Mouse (Mus musculus): Measurements from ENCODE around the gene Sppl2c.
A peak's percentile ranks its signal among the peaks of the same experiment; 100 is the strongest.
"Not testable (repeated sequence)": the region's sequence is repeated elsewhere in the genome, so short reads cannot be mapped to it uniquely, and the experiment has no call there.

The Sppl2c gene

DNA sequence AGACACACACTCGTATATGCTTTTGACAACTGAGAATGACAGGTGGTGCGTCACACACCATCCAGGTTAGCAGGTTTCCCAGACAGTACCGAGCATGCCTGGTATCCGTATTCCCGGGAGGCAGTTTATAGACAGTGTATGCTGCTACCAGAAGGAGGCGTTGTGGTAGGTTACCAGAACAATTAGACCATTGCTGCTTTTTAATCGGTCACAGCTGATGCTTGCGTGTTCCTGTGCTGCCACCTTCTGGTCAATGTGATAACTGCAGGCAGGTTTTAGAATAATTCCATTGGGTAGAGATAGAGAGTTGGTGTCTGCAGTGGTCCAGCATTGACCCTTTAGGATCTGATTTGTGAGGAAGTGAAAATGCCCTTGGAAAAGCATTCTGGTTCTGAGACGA is 9.7 kb downstream of the Sppl2c start:
- DNase-seq (ENCODE audit: low spot score): peak; percentile 95

DNA sequence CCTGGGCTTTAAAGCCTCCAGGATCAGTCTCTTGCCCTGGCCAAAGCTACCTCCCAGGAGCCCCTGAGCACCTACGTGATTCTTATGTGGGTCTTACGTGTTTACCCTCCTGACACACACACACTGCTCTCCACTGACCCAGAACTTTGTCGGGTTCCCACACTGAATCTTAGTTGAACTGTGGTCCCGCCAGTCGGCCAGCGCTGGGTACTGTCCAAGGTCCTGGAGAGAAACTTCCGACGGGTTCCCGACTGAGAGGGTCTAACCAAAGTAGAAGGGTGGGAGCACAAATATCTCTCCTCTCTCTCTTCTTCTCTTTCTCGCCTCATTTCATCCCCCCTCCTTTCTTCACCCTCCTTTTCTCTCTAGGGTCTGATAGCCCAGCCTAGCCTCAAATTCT is 11.7 kb downstream of the Sppl2c start:
- DNase-seq (ENCODE audit: low spot score): no peak

DNA sequence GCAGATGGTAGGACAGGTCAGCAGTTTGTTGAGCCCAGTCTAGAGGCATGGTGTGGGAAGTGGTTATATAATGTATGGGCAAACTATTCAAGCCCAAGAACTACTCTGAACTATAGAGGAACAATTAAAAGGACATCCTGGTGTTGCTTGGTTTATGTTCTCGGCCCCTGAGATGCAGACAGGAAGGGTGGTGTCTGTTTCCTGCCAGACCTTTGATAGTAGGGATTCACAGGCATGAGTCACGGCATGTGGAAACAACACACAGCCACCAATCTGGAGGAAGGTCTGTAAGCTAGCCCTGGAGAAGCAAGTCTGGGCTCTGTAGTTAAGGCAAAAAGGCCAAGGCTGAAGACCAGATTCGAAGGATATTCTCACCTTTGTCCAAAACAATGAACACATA is 17.1 kb downstream of the Sppl2c start:
- DNase-seq (ENCODE audit: low spot score): no peak

DNA sequence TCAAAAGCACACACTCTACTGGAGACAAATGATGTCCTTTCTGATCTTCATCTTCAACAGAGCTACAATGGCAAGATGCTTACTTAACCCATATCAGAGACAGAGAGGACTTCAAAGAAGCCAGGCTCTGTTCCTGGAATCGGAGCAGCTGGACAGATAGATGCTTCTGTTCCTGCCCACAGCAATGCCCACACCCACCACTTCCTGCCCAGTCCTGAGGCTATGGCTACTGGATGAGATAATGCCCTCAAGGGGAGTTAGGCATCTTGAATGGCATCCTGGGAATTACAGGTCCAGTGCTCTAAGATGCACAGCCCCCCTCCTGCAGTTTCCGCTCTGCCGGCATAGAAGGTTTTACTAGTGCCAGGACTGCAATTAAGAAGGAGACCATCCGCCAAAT is 20.4 kb downstream of the Sppl2c start:
- DNase-seq (ENCODE audit: low spot score): no peak

DNA sequence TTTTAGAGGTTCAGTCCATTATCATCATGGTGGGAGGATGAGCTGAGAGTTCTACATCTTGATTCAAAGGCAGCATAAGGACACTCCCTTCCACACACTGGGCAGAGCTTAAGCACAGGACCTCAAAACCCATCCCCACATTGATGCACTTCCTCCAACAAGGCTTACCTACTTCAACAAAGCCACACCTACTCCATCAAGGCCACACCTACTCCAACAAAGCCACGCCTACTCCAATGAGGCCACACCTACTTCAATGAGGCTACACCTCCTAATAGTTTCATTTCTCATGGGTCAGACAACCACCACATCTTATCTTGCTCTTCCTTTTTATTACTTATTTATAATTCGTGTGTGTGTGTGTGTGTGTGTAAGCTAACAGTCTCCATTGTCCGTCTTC is 22.9 kb downstream of the Sppl2c start:
- no peak for DNase-seq (ENCODE audit: low spot score)

DNA sequence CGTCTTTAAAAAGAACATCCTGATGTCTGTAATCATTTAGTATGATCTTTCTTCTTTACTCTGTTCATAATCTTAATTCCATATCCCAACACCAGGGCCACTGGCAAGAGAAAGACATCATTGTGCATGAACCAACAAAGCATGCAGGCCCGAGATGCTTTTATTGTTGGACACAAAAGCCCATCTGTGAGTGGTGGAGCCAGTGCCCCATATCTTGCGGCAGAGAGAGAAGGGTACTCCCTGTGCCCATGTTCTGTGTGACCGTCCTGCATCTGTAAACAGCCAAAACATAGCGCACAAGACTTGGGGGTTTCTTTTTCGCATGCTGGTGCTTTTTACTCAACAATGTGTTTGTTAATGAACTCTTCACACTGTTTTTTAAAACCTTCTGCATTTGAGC is 25.1 kb downstream of the Sppl2c start:
- peak; percentile 50 for DNase-seq (ENCODE audit: low spot score)

DNA sequence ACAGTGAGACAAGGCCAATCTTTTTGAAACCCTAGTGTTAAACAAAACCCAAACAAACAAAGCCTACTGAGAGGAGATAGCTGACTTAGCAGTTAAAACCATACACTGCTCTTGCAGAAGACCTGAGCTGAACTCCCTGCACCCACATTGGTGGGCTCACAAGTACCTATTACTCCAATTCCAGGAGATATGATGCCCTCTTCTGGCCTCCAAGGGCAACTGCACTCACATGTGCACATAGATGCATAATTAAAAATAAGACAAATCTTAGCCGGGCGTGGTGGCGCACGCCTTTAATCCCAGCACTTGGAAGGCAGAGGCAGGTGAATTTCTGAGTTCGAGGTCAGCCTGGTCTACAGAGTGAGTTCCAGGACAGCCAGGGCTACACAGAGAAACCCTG is 28.0 kb downstream of the Sppl2c start:
- DNase-seq (ENCODE audit: low spot score): not testable (repeated sequence)

DNA sequence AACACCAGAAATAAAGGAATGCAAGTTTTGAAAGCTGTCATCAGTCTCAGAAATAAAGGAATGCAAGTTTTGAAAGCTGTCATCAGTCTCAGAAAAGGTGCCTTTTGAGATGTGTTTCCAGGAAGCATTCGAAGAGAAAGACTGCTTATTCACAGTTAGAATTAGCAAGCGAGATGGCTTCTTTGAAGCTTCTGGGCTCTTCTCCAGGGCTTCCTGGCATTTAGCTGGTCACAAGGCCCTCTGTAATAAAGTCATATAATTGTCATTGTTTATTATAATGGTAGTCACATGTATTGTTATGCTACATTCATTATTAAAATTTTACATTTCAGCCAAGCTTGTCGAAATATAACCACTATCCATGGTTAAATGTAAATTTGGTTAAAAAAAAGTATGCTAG is 31.9 kb downstream of the Sppl2c start:
- DNase-seq (ENCODE audit: low spot score): no peak

DNA sequence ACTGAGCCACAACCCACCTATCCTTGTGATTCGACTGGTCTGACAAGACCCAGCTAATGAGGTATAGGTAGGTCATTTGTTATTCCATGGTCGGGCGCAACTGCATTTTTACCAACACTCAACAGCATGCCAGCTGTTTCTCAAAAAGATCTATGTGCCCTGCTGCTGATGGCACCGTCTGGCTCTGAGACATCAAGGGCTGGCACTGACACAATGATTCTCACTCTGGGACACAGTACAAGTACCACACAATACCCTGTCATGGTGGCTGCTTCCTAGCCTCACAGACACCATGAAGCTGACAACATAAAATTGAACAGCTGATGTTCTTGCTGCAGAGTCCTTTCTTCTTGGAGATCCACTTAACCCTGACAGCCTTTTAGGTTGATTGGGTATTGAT is 34.2 kb downstream of the Sppl2c start:
- DNase-seq (ENCODE audit: low spot score): peak; percentile 46

DNA sequence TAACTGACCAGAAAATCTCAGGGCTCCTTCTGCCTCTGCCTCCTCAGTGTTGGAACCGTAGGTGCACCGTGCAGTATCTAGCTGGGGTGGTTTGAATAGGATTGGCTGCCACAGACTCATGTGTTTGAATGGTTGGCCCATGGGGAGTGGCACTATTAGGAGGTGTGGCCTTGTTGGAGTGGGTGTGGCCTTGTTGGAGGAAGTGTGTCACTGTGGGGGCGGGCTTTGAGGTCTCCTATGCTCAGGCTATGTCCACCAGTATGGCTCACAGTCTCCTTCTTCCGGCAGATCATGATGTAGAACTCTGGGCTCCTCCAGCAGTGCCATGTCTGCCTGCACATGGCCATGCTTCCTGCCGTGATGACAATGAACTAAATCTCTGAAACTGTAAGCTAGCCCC is 35.6 kb downstream of the Sppl2c start:
- no peak for DNase-seq (ENCODE audit: low spot score)

DNA sequence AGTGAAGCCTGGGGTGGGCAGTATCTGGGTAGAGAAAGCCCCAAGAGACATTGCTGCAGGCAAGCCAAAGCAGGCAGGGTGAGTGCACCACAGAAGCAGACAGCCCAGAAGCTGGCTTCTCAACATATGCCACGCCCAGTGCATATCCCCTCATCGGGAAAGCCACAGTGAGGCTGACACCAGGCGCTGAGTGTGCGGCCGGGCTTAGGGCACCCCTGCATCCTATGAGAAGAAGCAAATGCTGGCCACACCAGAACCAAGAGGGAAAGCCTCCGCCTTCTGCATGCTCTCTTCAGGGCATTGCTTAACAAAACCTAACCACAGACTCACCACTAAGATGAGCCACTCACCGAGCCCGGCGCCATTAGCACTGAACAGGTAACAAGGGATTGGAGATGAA is 37.2 kb downstream of the Sppl2c start:
- DNase-seq (ENCODE audit: low spot score): no peak

DNA sequence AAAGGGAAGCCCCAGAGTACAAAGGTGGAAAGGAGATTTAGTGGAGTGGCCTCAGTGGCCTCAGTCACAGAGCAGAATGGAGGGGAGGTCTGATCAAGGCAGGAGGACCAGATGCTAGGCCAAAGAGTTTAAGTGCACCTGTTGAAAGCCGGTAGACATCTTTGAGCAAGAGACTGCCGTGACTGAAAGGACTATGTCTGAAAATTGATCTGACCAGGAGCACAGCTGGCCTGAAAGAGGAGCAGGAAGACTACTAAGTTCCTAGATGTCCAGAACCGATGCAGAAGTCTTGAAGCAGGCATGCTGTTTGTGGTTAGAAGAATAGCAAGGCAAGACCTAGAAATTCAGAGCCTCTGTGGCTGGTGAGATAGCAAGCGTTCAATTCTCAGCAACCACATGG is 43.3 kb downstream of the Sppl2c start:
- DNase-seq (ENCODE audit: low spot score): no peak

DNA sequence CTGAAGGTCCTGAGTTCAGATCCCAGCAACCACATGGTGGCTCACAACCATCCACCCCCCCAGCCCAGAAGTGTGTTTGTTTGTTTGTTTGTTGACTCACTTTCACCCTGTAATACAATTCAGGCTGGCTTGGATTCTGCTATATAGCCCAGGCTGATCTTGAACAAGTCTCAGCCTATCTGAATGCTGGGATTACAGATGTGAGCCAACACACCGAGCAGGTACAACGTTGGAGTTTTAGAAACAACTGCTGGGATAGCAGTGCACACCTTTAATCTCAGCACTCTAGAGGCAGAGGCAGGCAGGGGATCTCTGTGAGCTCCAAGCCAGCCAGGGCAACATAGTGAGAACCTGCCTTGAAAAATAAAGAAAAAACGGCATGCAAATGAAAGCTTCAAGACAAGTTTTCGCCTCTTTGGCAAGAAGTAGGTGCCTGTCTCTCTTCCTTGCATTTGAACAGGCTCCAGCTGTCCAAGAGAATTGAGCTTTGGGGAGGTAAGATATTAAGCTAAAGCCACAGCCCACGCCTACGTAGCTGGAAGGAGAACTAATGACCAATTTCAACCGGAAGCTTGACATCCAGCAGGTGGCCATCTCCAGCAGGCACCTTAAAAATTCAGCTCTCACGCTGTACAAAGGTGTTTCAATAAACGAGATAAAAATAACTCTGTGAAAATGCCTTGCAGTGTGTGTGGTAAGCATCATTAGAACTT is 44.1 kb downstream of the Sppl2c start:
- no peak for DNase-seq (ENCODE audit: low spot score)

DNA sequence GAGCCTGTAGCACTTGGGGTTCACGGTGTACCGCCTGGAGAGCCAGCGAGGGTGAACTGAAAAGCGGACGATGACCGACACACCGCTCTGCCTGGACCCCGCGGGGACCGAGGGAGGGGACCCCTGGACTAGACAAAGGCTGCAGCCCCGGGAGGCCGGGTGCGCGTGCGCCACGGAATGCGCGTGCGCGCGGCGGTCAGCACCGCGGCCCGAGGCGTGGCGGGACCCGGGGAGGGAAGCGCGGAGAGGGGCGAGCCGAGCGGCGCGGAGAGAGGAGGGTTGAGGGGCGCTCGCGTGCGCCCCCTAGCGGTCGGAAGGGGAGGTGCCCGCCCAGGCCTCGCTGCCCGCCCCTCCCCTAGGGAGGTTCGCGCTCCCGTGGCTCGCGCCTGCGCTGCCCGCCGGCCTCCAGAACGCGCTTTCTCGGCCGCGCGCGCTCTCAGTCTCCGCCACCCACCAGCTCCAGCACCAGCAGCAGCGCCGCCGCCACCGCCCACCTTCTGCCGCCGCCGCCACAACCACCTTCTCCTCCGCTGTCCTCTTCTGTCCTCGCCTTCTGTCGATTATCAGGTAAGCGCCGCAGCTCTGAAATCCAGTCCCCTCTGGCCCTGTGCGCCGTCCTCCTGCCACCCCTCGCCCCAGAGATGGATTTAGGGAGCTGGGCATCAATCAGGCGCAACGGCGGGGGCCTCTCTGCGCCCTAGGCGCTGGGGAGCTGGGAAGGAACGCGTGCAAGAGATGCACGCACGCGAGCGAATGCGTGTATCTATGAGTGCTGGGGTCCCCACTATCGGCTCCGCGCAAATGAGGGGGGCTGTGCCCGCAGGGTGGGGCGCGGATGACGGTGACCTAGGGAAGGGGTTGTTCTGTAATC is 45.1 kb downstream of the Sppl2c start, which contains the start of gene Mapt:
Mapt (plus strand) TSS at position 350 of the 871 bp plus-strand sequence.
- peak; percentile 94 for DNase-seq (ENCODE audit: low spot score)

DNA sequence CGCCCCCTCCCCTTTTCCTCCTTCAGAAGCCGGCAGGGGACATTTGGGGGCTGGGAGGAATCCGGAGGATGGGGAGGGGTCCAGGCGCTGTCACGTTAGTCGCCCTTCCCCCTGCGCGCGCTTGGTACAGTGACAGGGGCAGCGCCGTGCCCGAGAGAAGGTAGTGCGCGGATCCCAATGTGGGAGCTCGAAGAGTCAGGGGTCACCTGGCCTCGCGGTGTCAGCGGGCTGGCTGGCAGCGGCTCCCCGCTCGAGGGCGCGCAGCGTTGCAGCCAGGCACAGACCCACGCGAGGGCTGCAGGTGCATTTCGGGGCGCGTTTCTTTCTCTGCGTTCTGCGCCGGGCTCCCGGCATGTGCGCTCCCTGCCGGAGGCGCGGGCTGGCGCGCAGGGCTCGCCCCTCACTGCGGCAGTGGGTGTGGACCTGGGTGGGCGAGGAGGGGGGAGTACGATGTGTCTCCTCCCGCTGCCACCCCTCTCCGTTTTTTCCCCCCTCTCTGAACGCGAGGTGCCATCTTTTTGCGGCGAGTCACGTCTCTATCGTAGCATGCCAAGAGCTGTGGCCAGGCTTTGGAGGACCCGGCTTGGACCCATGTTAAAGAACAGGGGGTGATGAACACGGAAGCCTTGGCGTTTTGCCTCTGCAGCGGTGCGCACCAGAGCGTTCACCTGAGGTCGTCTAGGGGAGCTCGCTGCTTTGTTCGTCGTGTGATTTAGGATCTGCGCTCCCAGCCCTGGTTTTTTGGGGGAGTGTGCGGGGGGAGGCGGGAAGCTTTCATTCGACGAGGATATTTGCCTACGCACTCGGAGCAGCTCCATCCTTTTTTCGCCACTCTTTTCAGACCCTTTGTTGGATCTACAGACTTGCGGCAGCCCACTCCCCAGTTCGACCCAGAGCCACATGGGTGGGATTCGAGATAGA is 46.3 kb downstream of the Sppl2c start:
- DNase-seq (ENCODE audit: low spot score): peak; percentile 65

DNA sequence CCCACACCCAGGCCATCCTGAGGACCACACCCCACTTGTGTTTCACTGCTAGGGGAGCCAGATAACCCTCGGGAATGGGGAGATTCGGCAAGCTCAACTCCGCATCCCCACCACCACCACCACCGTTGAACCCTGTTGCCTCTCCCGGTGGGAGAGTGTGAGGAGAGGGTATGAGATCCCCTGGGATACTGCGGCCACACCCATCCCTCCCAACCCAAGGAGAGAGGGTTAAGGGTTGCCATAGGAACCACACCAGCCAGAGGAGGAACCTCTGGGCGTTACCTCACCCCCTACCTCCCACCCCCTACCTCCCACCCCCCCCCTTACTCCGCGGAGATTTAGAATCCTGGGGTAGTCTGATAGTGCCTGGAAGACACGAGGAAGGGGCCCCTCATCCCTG is 47.0 kb downstream of the Sppl2c start:
- no peak for DNase-seq (ENCODE audit: low spot score)

DNA sequence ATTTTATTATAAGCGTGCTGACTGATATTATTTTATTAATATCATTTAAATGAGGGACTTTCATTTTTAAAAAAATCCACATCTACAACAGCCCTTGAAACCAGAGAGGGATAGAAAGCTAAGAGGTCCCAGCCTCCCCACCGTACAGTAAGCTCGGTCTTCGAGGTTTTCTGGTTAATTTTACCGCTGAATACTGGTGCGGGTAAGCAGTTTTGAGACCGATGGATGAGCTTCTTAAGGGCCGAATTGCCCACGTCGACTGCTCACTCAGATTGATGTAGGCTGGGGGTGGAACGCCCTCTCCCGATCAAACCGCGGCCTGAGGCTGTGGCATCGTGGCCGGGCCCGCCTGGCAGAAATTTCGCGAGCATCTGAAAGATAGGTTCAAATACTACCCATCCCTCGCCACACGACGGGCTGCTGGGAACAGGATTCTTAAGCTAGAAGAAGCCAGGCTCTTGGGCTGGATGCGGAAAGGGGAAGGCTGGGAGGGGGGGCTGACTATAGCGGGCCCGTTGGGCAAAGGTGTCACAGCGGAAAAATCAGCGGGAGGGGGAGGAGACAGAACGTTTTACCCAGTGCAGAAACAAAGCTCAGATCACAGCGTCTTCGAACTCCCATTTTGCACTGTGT is 47.6 kb downstream of the Sppl2c start:
- DNase-seq (ENCODE audit: low spot score): no peak

DNA sequence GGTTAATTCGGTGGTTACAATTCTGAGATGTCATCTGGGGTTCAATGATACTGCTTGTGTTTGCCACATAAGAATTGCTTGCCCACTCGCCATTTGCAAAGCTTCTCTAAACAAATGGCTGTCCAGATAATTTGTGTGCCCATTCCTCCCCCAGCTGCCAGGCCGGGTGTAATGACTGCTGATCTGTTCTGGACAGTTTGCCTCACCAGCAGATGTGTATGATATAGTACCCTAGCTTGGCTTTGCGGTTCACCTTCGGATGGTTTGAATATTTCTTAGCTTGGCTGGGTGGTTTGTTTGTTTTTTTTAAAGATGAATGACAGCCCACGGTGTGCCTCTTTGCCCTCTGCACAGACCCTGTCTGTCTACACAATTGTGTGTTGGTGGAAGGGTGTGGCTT is 48.6 kb downstream of the Sppl2c start:
- no peak for DNase-seq (ENCODE audit: low spot score)

DNA sequence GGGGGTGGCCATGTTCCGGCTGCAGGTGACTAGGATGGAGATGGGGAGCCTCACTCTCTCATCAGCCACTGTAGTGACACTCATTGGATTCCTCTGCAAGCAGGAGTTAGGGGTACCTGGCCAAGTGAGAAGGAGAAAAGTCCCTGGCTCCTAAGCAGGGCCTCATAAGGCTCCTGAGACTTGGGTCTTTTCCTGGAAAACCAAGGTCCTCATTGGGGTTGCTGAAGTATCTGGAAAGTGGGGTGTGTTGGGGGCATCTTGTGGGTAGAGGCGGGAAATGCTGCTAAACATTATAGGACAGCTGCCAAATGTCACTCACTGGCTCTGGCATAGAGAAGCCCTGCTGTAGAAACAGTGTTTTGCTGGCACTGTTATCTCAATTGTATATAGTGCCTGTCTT is 49.8 kb downstream of the Sppl2c start:
- no peak for DNase-seq (ENCODE audit: low spot score)

DNA sequence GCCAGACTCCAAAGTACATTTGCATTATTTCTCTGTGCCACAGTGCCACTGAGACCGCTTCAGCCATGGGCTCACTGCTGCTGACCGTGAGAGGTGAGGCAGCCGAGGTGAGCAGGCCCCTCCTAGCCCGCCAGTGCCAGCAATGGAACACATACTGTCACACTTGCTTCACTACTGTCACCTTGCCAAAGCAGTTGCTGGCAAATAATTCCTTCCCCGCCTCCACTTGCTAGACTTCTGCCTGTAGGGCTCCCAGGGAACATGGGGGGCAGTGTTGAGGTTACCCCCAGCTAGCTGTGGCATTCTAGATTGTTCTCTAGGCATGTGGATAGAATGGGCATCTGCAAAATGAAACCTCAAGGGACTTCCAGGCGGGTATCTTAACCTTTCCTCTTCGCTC is 51.1 kb downstream of the Sppl2c start:
- peak; percentile 81 for DNase-seq (ENCODE audit: low spot score)

DNA sequence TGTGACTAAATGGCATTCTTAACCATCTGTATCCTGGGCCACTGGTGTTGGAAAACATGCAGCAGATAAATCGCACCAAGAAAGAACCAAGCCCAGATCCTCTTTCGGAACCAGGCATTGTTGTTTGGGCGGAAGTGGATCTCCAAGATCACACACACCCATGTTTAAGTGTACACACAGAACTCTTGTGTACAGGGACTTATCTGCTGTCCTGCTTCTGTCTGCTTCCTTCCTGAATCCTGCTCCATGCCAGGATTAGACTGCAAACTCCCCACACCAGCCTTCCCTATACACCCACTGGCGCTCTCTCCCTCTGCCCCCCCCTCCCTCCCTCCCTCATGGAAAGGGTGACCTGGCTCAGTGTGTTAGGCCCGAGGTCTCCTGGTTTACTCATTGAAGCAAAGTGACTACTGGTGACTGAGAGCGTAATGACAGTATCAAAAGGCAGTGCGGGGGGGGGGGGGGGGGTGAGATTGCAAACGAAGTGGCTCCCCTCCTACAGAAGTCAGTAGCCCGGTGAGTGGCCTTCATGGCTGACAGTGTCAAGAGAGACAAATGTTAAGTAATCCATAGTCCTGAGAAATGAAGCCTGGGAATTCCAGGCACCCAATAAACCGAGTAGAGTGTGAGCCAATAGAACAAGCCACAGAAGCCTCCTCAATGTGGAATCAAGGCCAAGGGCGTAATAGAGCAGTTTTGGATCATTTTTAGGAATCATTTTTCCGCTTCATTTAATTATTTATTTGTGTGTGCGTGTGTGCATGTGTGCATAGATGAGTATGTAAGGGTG is 52.0 kb downstream of the Sppl2c start:
- no peak for DNase-seq (ENCODE audit: low spot score)
